Mouse (Mus musculus): ENCODE measurements around the gene Myo5c. TPM values are rescaled to one million over a fixed set of nuclear protein-coding genes. Genes with fewer than 3 reads are reported as not detected.

Myo5c gene
- polyA plus RNA-seq, 1 experiment from 2014 or later = 0.85 TPM

- ATAC-seq (replicated peaks; ENCODE audit: low FRiP score) (no peak), DNase-seq (ENCODE audit: low spot score) (no peak)
- H3K4me2 ChIP-seq = peak overlapping the region; percentile 97; the same call in 1 of the 2 replicates
- H3K9me3 ChIP-seq (ENCODE audit: control insufficient read depth, low read length) = no peaks in the 10 kb centered on the region
- no peaks in the 10 kb centered on the region for H3K27me3 ChIP-seq (replicated peaks; ENCODE audit: control insufficient read depth, insufficient read depth, low read length)
- no peaks in the 10 kb centered on the region for H3K36me3 ChIP-seq (ENCODE audit: control insufficient read depth, insufficient read depth, low read length)
- H3K27ac ChIP-seq (ENCODE audit: low read depth, low read length) = no peak overlapping the region
- WGBS = 67% methylated on average over 3 of the region's 3 CpGs
- H3K4me1 ChIP-seq (replicated peaks; ENCODE audit: control insufficient read depth, insufficient read depth, low read length) = no peaks in the 10 kb centered on the region; the same call in 1 of the 2 replicates
- H3K4me3 ChIP-seq (ENCODE audit: low read depth, low read length) = no peak overlapping the region
- no peak overlapping the region for H3K9ac ChIP-seq (ENCODE audit: low read depth, low read length)
Measured at GRCm38 (mm10) chr9:75315238-75315637, 83.4 kb downstream of the Myo5c start.

GRCm38 (mm10) chr9:75316771-75317170 lies 85.0 kb downstream of the Myo5c start:
- DNase-seq (ENCODE audit: low spot score) = no peak
- 80% methylated on average over 6 of the region's 6 CpGs for WGBS
- no peak overlapping the region for H3K9ac ChIP-seq (ENCODE audit: low read depth, low read length)

GRCm38 (mm10) chr9:75318196-75318595 lies 86.4 kb downstream of the Myo5c start:
- WGBS = 91% methylated on average over 2 of the region's 2 CpGs
- H3K4me1 ChIP-seq (replicated peaks; ENCODE audit: control insufficient read depth, insufficient read depth, low read length) = no peaks in the 10 kb centered on the region; the same call in 1 of the 2 replicates
- no peak overlapping the region for H3K27ac ChIP-seq (ENCODE audit: low read depth, low read length)
- ATAC-seq (replicated peaks; ENCODE audit: low FRiP score) (no peak), DNase-seq (ENCODE audit: low spot score) (no peak)
- H3K9me3 ChIP-seq (ENCODE audit: control insufficient read depth, low read length) = no peaks in the 10 kb centered on the region
- H3K9ac ChIP-seq (ENCODE audit: low read depth, low read length) = no peak overlapping the region
- no peak overlapping the region for H3K4me3 ChIP-seq (ENCODE audit: low read depth, low read length)
- H3K4me2 ChIP-seq = no peak overlapping the region
- H3K27me3 ChIP-seq (replicated peaks; ENCODE audit: control insufficient read depth, insufficient read depth, low read length) = no peaks in the 10 kb centered on the region
- no peaks in the 10 kb centered on the region for H3K36me3 ChIP-seq (ENCODE audit: control insufficient read depth, insufficient read depth, low read length)

More at GRCm38 (mm10) chr9:75316771-75317170, 85.0 kb downstream of the Myo5c start:
- no peak overlapping the region for H3K4me2 ChIP-seq
- no peak for ATAC-seq (replicated peaks; ENCODE audit: low FRiP score)
- H3K27me3 ChIP-seq (replicated peaks; ENCODE audit: control insufficient read depth, insufficient read depth, low read length) = no peaks in the 10 kb centered on the region
- no peak overlapping the region for H3K4me3 ChIP-seq (ENCODE audit: low read depth, low read length)
- no peaks in the 10 kb centered on the region; the same call in 1 of the 2 replicates for H3K4me1 ChIP-seq (replicated peaks; ENCODE audit: control insufficient read depth, insufficient read depth, low read length)
- H3K36me3 ChIP-seq (ENCODE audit: control insufficient read depth, insufficient read depth, low read length) = no peaks in the 10 kb centered on the region
- no peak overlapping the region for H3K27ac ChIP-seq (ENCODE audit: low read depth, low read length)
- no peaks in the 10 kb centered on the region for H3K9me3 ChIP-seq (ENCODE audit: control insufficient read depth, low read length)

GRCm38 (mm10) chr9:75319365-75319764 lies 87.5 kb downstream of the Myo5c start:
- WGBS = 79% methylated on average over 3 of the region's 3 CpGs
- H3K9ac ChIP-seq (ENCODE audit: low read depth, low read length) = no peak overlapping the region
- DNase-seq (ENCODE audit: low spot score) (no peak), ATAC-seq (replicated peaks; ENCODE audit: low FRiP score) (no peak)
- H3K4me3 ChIP-seq (ENCODE audit: low read depth, low read length) = no peak overlapping the region
- H3K27ac ChIP-seq (ENCODE audit: low read depth, low read length) = no peak overlapping the region
- no peaks in the 10 kb centered on the region for H3K36me3 ChIP-seq (ENCODE audit: control insufficient read depth, insufficient read depth, low read length)
- H3K4me2 ChIP-seq = no peak overlapping the region
- no peaks in the 10 kb centered on the region; the same call in 1 of the 2 replicates for H3K4me1 ChIP-seq (replicated peaks; ENCODE audit: control insufficient read depth, insufficient read depth, low read length)
- no peaks in the 10 kb centered on the region for H3K27me3 ChIP-seq (replicated peaks; ENCODE audit: control insufficient read depth, insufficient read depth, low read length)
- H3K9me3 ChIP-seq (ENCODE audit: control insufficient read depth, low read length) = no peaks in the 10 kb centered on the region

GRCm38 (mm10) chr9:75322099-75322885 lies 90.5 kb downstream of the Myo5c start:
- no peak for DNase-seq (ENCODE audit: low spot score)
- Histone ChIP-seq H3K9me3 (ENCODE audit: control insufficient read depth, low read length) (no peaks in the 10 kb centered on the region), H3K9ac (ENCODE audit: low read depth, low read length) (no peak overlapping the region), H3K27ac (ENCODE audit: low read depth, low read length) (no peak overlapping the region), H3K4me2 (no peak overlapping the region), H3K4me1 (replicated peaks; ENCODE audit: control insufficient read depth, insufficient read depth, low read length) (no peaks in the 10 kb centered on the region), H3K36me3 (ENCODE audit: control insufficient read depth, insufficient read depth, low read length) (no peaks in the 10 kb centered on the region), H3K27me3 (replicated peaks; ENCODE audit: control insufficient read depth, insufficient read depth, low read length) (no peaks in the 10 kb centered on the region), H3K4me3 (ENCODE audit: low read depth, low read length) (no peak overlapping the region)
- ATAC-seq (replicated peaks; ENCODE audit: low FRiP score) = no peak
- 66% methylated on average over 13 of the region's 13 CpGs for WGBS

GRCm38 (mm10) chr9:75328047-75328446 lies 96.2 kb downstream of the Myo5c start:
- Histone ChIP-seq H3K27ac (ENCODE audit: low read depth, low read length) (no peak overlapping the region), H3K4me1 (replicated peaks; ENCODE audit: control insufficient read depth, insufficient read depth, low read length) (no peaks in the 10 kb centered on the region), H3K27me3 (replicated peaks; ENCODE audit: control insufficient read depth, insufficient read depth, low read length) (no peaks in the 10 kb centered on the region), H3K9ac (ENCODE audit: low read depth, low read length) (no peak overlapping the region), H3K9me3 (ENCODE audit: control insufficient read depth, low read length) (no peaks in the 10 kb centered on the region), H3K4me3 (ENCODE audit: low read depth, low read length) (no peak overlapping the region), H3K4me2 (no peak overlapping the region), H3K36me3 (ENCODE audit: control insufficient read depth, insufficient read depth, low read length) (no peaks in the 10 kb centered on the region)
- no peak for ATAC-seq (replicated peaks; ENCODE audit: low FRiP score)
- WGBS = 88% methylated on average over 3 of the region's 3 CpGs
- DNase-seq (ENCODE audit: low spot score) = no peak

- no peaks in the 10 kb centered on the region for H3K9me3 ChIP-seq (ENCODE audit: control insufficient read depth, low read length)
- WGBS = 89% methylated on average over 8 of the region's 8 CpGs
- no peaks in the 10 kb centered on the region for H3K4me1 ChIP-seq (replicated peaks; ENCODE audit: control insufficient read depth, insufficient read depth, low read length)
- DNase-seq (ENCODE audit: low spot score) = no peak
- ATAC-seq (replicated peaks; ENCODE audit: low FRiP score) = no peak
- no peak overlapping the region for H3K4me3 ChIP-seq (ENCODE audit: low read depth, low read length)
- no peak overlapping the region for H3K4me2 ChIP-seq
- H3K27ac ChIP-seq (ENCODE audit: low read depth, low read length) = no peak overlapping the region
- H3K36me3 ChIP-seq (ENCODE audit: control insufficient read depth, insufficient read depth, low read length) = 0 out of 2 replicates have a peak, but pooled peaks cover 3% of the 10 kb centered on the region
- H3K27me3 ChIP-seq (replicated peaks; ENCODE audit: control insufficient read depth, insufficient read depth, low read length) = no peaks in the 10 kb centered on the region
- no peak overlapping the region for H3K9ac ChIP-seq (ENCODE audit: low read depth, low read length)
Measured at GRCm38 (mm10) chr9:75330821-75331220, 99.0 kb downstream of the Myo5c start.

GRCm38 (mm10) chr9:75334440-75334839 lies 102.6 kb downstream of the Myo5c start:
- WGBS = 73% methylated on average over 4 of the region's 4 CpGs
- Histone ChIP-seq H3K9me3 (ENCODE audit: control insufficient read depth, low read length) (no peaks in the 10 kb centered on the region), H3K4me1 (replicated peaks; ENCODE audit: control insufficient read depth, insufficient read depth, low read length) (no peaks in the 10 kb centered on the region), H3K4me2 (no peak overlapping the region), H3K4me3 (ENCODE audit: low read depth, low read length) (no peak overlapping the region), H3K9ac (ENCODE audit: low read depth, low read length) (no peak overlapping the region), H3K27ac (ENCODE audit: low read depth, low read length) (no peak overlapping the region), H3K27me3 (replicated peaks; ENCODE audit: control insufficient read depth, insufficient read depth, low read length) (no peaks in the 10 kb centered on the region), H3K36me3 (ENCODE audit: control insufficient read depth, insufficient read depth, low read length) (0 out of 2 replicates have a peak, but pooled peaks cover 3% of the 10 kb centered on the region)
- DNase-seq (ENCODE audit: low spot score) = no peak
- no peak for ATAC-seq (replicated peaks; ENCODE audit: low FRiP score)

GRCm38 (mm10) chr9:75338016-75338415 lies 106.2 kb downstream of the Myo5c start:
- Histone ChIP-seq H3K9ac (ENCODE audit: low read depth, low read length) (no peak overlapping the region), H3K4me2 (no peak overlapping the region), H3K27ac (ENCODE audit: low read depth, low read length) (no peak overlapping the region), H3K4me1 (replicated peaks; ENCODE audit: control insufficient read depth, insufficient read depth, low read length) (no peaks in the 10 kb centered on the region), H3K4me3 (ENCODE audit: low read depth, low read length) (no peak overlapping the region), H3K27me3 (replicated peaks; ENCODE audit: control insufficient read depth, insufficient read depth, low read length) (no peaks in the 10 kb centered on the region), H3K36me3 (ENCODE audit: control insufficient read depth, insufficient read depth, low read length) (0 out of 2 replicates have a peak, but pooled peaks cover 3% of the 10 kb centered on the region), H3K9me3 (ENCODE audit: control insufficient read depth, low read length) (no peaks in the 10 kb centered on the region)
- 84% methylated on average over 6 of the region's 6 CpGs for WGBS
- no peak for ATAC-seq (replicated peaks; ENCODE audit: low FRiP score)
- DNase-seq (ENCODE audit: low spot score) = no peak
